Mouse (Mus musculus): Measurements from ENCODE around the gene Npas3.

DNA sequence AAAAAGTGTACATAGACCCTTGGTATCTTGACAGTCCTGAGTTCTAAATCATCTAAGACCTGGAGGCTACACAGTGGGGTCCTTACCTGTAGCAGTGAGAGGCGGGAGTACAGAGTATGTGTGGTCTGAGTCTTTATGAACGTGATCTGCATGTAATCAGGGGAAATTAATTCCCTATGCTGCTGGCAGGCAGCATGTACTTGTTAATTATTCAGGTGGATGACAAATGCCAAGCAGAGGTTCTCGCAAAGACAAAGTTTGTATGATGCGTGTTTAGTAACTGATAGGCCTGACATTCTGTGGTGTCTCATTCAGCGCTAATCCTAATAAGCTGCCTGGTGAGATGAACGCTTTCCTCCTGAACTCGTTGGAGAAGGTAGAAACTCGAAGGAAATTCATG lies 136.4 kb downstream of the Npas3 start:
- TF ChIP-seq POLR2A (IDR thresholded peaks at IDR 0.05; ENCODE audit: insufficient read length, low read depth) = no peak
- TF ChIP-seq MYOG (IDR thresholded peaks at IDR 0.05; ENCODE audit: control insufficient read depth in 1 of 3, insufficient read depth in 1 of 3, insufficient read length in 2 of 3, low read depth in 2 of 3) = no peak
- no peak for TF ChIP-seq MAX (IDR thresholded peaks at IDR 0.05; ENCODE audit: low read depth)
- TF ChIP-seq POLR2AphosphoS2 (IDR thresholded peaks at IDR 0.05; ENCODE audit: insufficient read length, low read depth) = no peak
- TF ChIP-seq SRF (IDR thresholded peaks at IDR 0.05; ENCODE audit: control insufficient read depth, insufficient read length, low read depth) = no peak
- TF ChIP-seq MYOD1 (IDR thresholded peaks at IDR 0.05; ENCODE audit: control insufficient read depth in 1 of 3, insufficient read length in 2 of 3, low read depth in 2 of 3) = no peak
- no peak for TF ChIP-seq TCF12 (IDR thresholded peaks at IDR 0.05; ENCODE audit: insufficient read depth, poor library complexity, severe bottlenecking)
- no peak for TF ChIP-seq E2F4 (IDR thresholded peaks at IDR 0.05; ENCODE audit: insufficient read depth)
- TF ChIP-seq USF1 (IDR thresholded peaks at IDR 0.05; ENCODE audit: low read depth) = no peak
- no peak for TF ChIP-seq REST (IDR thresholded peaks at IDR 0.05; ENCODE audit: insufficient read depth, insufficient read length)
- TF ChIP-seq CEBPB (IDR thresholded peaks at IDR 0.05; ENCODE audit: insufficient read depth, poor library complexity, severe bottlenecking) = no peak
- TF ChIP-seq TCF3 (IDR thresholded peaks at IDR 0.05; ENCODE audit: insufficient read length, low read depth) = no peak
